In genomic region chr2:130538876-130539546, GRCm38 (mm10) we compare ENCODE assay signal across 21 mouse cellular contexts. TPM values are rescaled to one million over a fixed set of nuclear protein-coding genes. Genes with fewer than 3 reads are reported as not detected.
DNase-seq lines count a peak whose midpoint lies in the region; ATAC-seq and TF ChIP-seq lines count a peak whose summit lies in the region.
"Had no signal": no experiment of that assay in that cellular context is flagged by ENCODE, and none has a peak within 500 bp of the region (broad histone marks: within the 10 kb centered on the region; RNA-seq: fewer than 3 reads in every experiment).

No protein-coding gene starts in this region.

- DNase-seq in spleen, adult 2 months (ENCODE audit: low read depth in 1 of 2, low spot score in 2 of 2) = no peak
- DNase-seq in spleen, postnatal 4 days (ENCODE audit: low spot score in 2 of 2) = no peak
- peak; percentile 16 for DNase-seq in T-cell, adult 2 months (ENCODE audit: low spot score)
- no peak for DNase-seq in layer of hippocampus, postnatal 36 days
- DNase-seq: adrenal gland, postnatal 25 days; gastrocnemius, postnatal 10 days; heart, postnatal 4 days; kidney, postnatal 36 days; right cerebral cortex, postnatal 14 days had no signal

- TF ChIP-seq CTCF in spleen, adult 2 months (IDR thresholded peaks at IDR 0.05; ENCODE audit: extremely low read depth, insufficient read depth, insufficient read length, insufficient replicate concordance) = no peak

- no peak overlapping the region for H3K9ac ChIP-seq in intestine, embryonic 16.5 days (ENCODE audit: low read depth, low read length)
- H3K9ac ChIP-seq in kidney, embryonic 15.5 days = no peak overlapping the region
- H3K9ac ChIP-seq: intestine, embryonic 15.5 days; limb, embryonic 12.5 days had no signal

- no peak overlapping the region for H3K4me3 ChIP-seq in spleen, adult 2 months (ENCODE audit: extremely low read depth, insufficient read depth, insufficient read length)
- H3K4me3 ChIP-seq in intestine, embryonic 16.5 days (ENCODE audit: low read length) = no peak overlapping the region
- no peak overlapping the region for H3K4me3 ChIP-seq in kidney, embryonic 15.5 days (replicated peaks)
- H3K4me3 ChIP-seq: heart, embryonic 10.5 days; intestine, embryonic 15.5 days; limb, embryonic 12.5 days; midbrain, embryonic 10.5 days; myocyte had no signal

- peak overlapping the region; percentile 6 for H3K27ac ChIP-seq in spleen, adult 2 months (ENCODE audit: insufficient read depth, low read length)
- no peak overlapping the region for H3K27ac ChIP-seq in intestine, embryonic 16.5 days (ENCODE audit: low read length)
- H3K27ac ChIP-seq in kidney, embryonic 15.5 days = no peak overlapping the region
- H3K27ac ChIP-seq: heart, embryonic 10.5 days; intestine, embryonic 15.5 days; limb, embryonic 12.5 days; midbrain, embryonic 10.5 days had no signal

- H3K27me3 ChIP-seq in spleen, adult 2 months (ENCODE audit: control insufficient read depth, insufficient read depth, low read length) = no peaks in the 10 kb centered on the region
- no peaks in the 10 kb centered on the region for H3K27me3 ChIP-seq in intestine, embryonic 16.5 days (replicated peaks; ENCODE audit: control insufficient read depth, insufficient read depth, low read length)
- H3K27me3 ChIP-seq in kidney, embryonic 15.5 days = no peaks in the 10 kb centered on the region
- H3K27me3 ChIP-seq: intestine, embryonic 15.5 days; limb, embryonic 12.5 days had no signal

- no peak overlapping the region for H3K4me2 ChIP-seq in intestine, embryonic 16.5 days (ENCODE audit: low read depth, low read length)
- H3K4me2 ChIP-seq in kidney, embryonic 15.5 days = no peak overlapping the region
- H3K4me2 ChIP-seq: intestine, embryonic 15.5 days; limb, embryonic 12.5 days had no signal

- WGBS in spleen, adult 2 months = 54% methylated on average over 8 of the region's 8 CpGs
- 89% methylated on average over 8 of the region's 8 CpGs for WGBS in intestine, embryonic 16.5 days
- WGBS in kidney, embryonic 15.5 days = 93% methylated on average over 8 of the region's 8 CpGs

- H3K36me3 ChIP-seq in spleen, adult 2 months (ENCODE audit: control insufficient read depth, insufficient read depth, low read length) = peaks cover 20% of the 10 kb centered on the region
- H3K36me3 ChIP-seq in intestine, embryonic 16.5 days (ENCODE audit: control insufficient read depth, insufficient read depth, low read length) = peaks cover 5% of the 10 kb centered on the region; the same call in 1 of the 2 replicates
- H3K36me3 ChIP-seq in kidney, embryonic 15.5 days = peaks cover 90% of the 10 kb centered on the region

- ATAC-seq in megakaryocyte progenitor cell, adult 5-6 weeks (replicated peaks; ENCODE audit: poor library complexity) = peak; percentile 78
- no peak for ATAC-seq in intestine, embryonic 16.5 days
- ATAC-seq in kidney, embryonic 15.5 days (replicated peaks; ENCODE audit: low FRiP score) = no peak
- no peak for ATAC-seq in erythroblast, adult 5-6 weeks (replicated peaks; ENCODE audit: low FRiP score, poor library complexity, severe bottlenecking)
- ATAC-seq: forebrain, embryonic 16.5 days; intestine, embryonic 15.5 days; lung, postnatal 0 days had no signal

- no peaks in the 10 kb centered on the region for H3K9me3 ChIP-seq in intestine, embryonic 16.5 days (ENCODE audit: control insufficient read depth, low read length)
- no peaks in the 10 kb centered on the region for H3K9me3 ChIP-seq in kidney, embryonic 15.5 days (replicated peaks)
- H3K9me3 ChIP-seq: heart, embryonic 10.5 days; intestine, embryonic 15.5 days; limb, embryonic 12.5 days; midbrain, embryonic 10.5 days had no signal

- TF ChIP-seq POLR2A in spleen, adult 2 months (IDR thresholded peaks at IDR 0.05; ENCODE audit: low read depth, low read length) = no peak

- peaks cover 20% of the 10 kb centered on the region; the same call in 1 of the 2 replicates for H3K4me1 ChIP-seq in spleen, adult 2 months (ENCODE audit: control insufficient read depth, insufficient read depth, insufficient read length)
- no peaks in the 10 kb centered on the region for H3K4me1 ChIP-seq in intestine, embryonic 16.5 days (ENCODE audit: control insufficient read depth, insufficient read depth, low read length)
- H3K4me1 ChIP-seq in kidney, embryonic 15.5 days = no peaks in the 10 kb centered on the region
- H3K4me1 ChIP-seq: intestine, embryonic 15.5 days; limb, embryonic 12.5 days; midbrain, embryonic 10.5 days had no signal

RNA-seq across cellular contexts. Expression of gene Mrps26, which starts 24.5 kb away (rescaled TPM):
- polyA plus RNA-seq in spleen, adult 2 months (2012; rRNA removed) = 59.3 and 87.9 TPM in 2 replicates
- 60.3 and 71.9 TPM in 2 replicates for total RNA-seq in megakaryocyte progenitor cell, adult 5-6 weeks (2015)
- total RNA-seq in megakaryocyte progenitor cell, adult 5-6 weeks (2017) = 47.2 and 67.3 TPM in 2 replicates
- polyA plus RNA-seq in intestine, embryonic 16.5 days (2015; fragmentation: Nextera tagmentation; extraction: Ambion mirVana) = 92.2 and 96.8 TPM in 2 replicates
- 89.8 and 97.7 TPM in 2 replicates for polyA plus RNA-seq in kidney, embryonic 15.5 days (2015; fragmentation: Nextera tagmentation; extraction: Ambion mirVana)
- total RNA-seq in layer of hippocampus, postnatal 36 days (2021) = 10 to 100 TPM; 84.4 to 85.8 TPM
- total RNA-seq in erythroblast, adult 5-6 weeks (2015; ENCODE audit: low replicate concordance) = 15.0 TPM in 2 replicates
- total RNA-seq in erythroblast, adult 5-6 weeks (2017; ENCODE audit: low replicate concordance) = 6.6 and 13.7 TPM in 2 replicates

RNA-seq across cellular contexts. Expression of gene Oxt, which starts 37.0 kb away (rescaled TPM):
- 0.32 TPM in 1 of 2 replicates, not detected in the other for polyA plus RNA-seq in spleen, adult 2 months (2012; rRNA removed)
- not detected in 2 replicates for total RNA-seq in megakaryocyte progenitor cell, adult 5-6 weeks (2015)
- total RNA-seq in megakaryocyte progenitor cell, adult 5-6 weeks (2017) = not detected in 2 replicates
- polyA plus RNA-seq in intestine, embryonic 16.5 days (2015; fragmentation: Nextera tagmentation; extraction: Ambion mirVana) = not detected in 2 replicates
- not detected in 2 replicates for polyA plus RNA-seq in kidney, embryonic 15.5 days (2015; fragmentation: Nextera tagmentation; extraction: Ambion mirVana)
- total RNA-seq in layer of hippocampus, postnatal 36 days (2021) = not detected
- total RNA-seq in erythroblast, adult 5-6 weeks (2015; ENCODE audit: low replicate concordance) = not detected in 2 replicates
- not detected in 2 replicates for total RNA-seq in erythroblast, adult 5-6 weeks (2017; ENCODE audit: low replicate concordance)
- total RNA-seq: adrenal gland, postnatal 25 days; gastrocnemius, postnatal 10 days; heart, postnatal 4 days; layer of hippocampus, postnatal 14 days had no signal
- polyA plus RNA-seq: heart, embryonic 10.5 days; intestine, embryonic 15.5 days; limb, embryonic 12.5 days; lung, postnatal 0 days; midbrain, embryonic 10.5 days; myocyte had no signal

RNA-seq across cellular contexts. Expression of gene Avp, which starts 43.3 kb away (rescaled TPM):
- not detected in 2 replicates for polyA plus RNA-seq in spleen, adult 2 months (2012; rRNA removed)
- not detected in 2 replicates for total RNA-seq in megakaryocyte progenitor cell, adult 5-6 weeks (2015)
- not detected in 2 replicates for total RNA-seq in megakaryocyte progenitor cell, adult 5-6 weeks (2017)
- polyA plus RNA-seq in intestine, embryonic 16.5 days (2015; fragmentation: Nextera tagmentation; extraction: Ambion mirVana) = not detected in 2 replicates
- not detected in 2 replicates for polyA plus RNA-seq in kidney, embryonic 15.5 days (2015; fragmentation: Nextera tagmentation; extraction: Ambion mirVana)
- total RNA-seq in layer of hippocampus, postnatal 36 days (2021) = 1 to 10 TPM in 1 of 2 experiments, under 1 TPM in 1; 0.73 to 1.8 TPM
- not detected in 2 replicates for total RNA-seq in erythroblast, adult 5-6 weeks (2015; ENCODE audit: low replicate concordance)
- not detected in 2 replicates for total RNA-seq in erythroblast, adult 5-6 weeks (2017; ENCODE audit: low replicate concordance)
- total RNA-seq: adrenal gland, postnatal 25 days had no signal
- polyA plus RNA-seq: intestine, embryonic 15.5 days; limb, embryonic 12.5 days; lung, postnatal 0 days; midbrain, embryonic 10.5 days; myocyte had no signal
